Mouse (Mus musculus): ENCODE measurements around the gene Timm13.

Gene Timm13

GRCm38 (mm10) chr10:80900318-80901247 is at the start of gene Timm13:
Gene Timm13, minus strand, starts transcription at chr10:80900969.
- peak; percentile 99 for DNase-seq (ENCODE audit: low spot score)

GRCm38 (mm10) chr10:80950314-80950713 is 49.5 kb upstream of the Timm13 start:
- DNase-seq (ENCODE audit: low spot score), result no peak

- DNase-seq (ENCODE audit: low spot score), result no peak
Measured at GRCm38 (mm10) chr10:80949081-80949480, 48.3 kb upstream of the Timm13 start.

- DNase-seq (ENCODE audit: low spot score), result no peak
Measured at GRCm38 (mm10) chr10:80948570-80948969, 47.8 kb upstream of the Timm13 start.

- DNase-seq (ENCODE audit: low spot score), result no peak
Measured at GRCm38 (mm10) chr10:80947802-80948201, 47.0 kb upstream of the Timm13 start.

- DNase-seq (ENCODE audit: low spot score), result no peak
Measured at GRCm38 (mm10) chr10:80946684-80947437, 46.1 kb upstream of the Timm13 start.

- no peak for DNase-seq (ENCODE audit: low spot score)
Measured at GRCm38 (mm10) chr10:80944231-80944630, 43.5 kb upstream of the Timm13 start.

- no peak for DNase-seq (ENCODE audit: low spot score)
Measured at GRCm38 (mm10) chr10:80943701-80944100, 42.9 kb upstream of the Timm13 start.

GRCm38 (mm10) chr10:80942919-80943318 is 42.1 kb upstream of the Timm13 start:
- DNase-seq (ENCODE audit: low spot score), result no peak

GRCm38 (mm10) chr10:80940988-80941347 is 40.2 kb upstream of the Timm13 start:
- no peak for DNase-seq (ENCODE audit: low spot score)

GRCm38 (mm10) chr10:80940320-80940987 is 39.7 kb upstream of the Timm13 start:
- no peak for DNase-seq (ENCODE audit: low spot score)

GRCm38 (mm10) chr10:80939671-80940070 is 38.9 kb upstream of the Timm13 start:
- DNase-seq (ENCODE audit: low spot score), result peak; percentile 63

- DNase-seq (ENCODE audit: low spot score), result no peak
Measured at GRCm38 (mm10) chr10:80938831-80939550, 38.2 kb upstream of the Timm13 start.

GRCm38 (mm10) chr10:80937646-80938045 is 36.9 kb upstream of the Timm13 start:
- no peak for DNase-seq (ENCODE audit: low spot score)

GRCm38 (mm10) chr10:80936810-80937164 is 36.0 kb upstream of the Timm13 start:
- DNase-seq (ENCODE audit: low spot score), result no peak

GRCm38 (mm10) chr10:80936135-80936809 is 35.5 kb upstream of the Timm13 start:
- no peak for DNase-seq (ENCODE audit: low spot score)

GRCm38 (mm10) chr10:80935698-80936097 is 34.9 kb upstream of the Timm13 start:
- DNase-seq (ENCODE audit: low spot score), result no peak

- no peak for DNase-seq (ENCODE audit: low spot score)
Measured at GRCm38 (mm10) chr10:80935241-80935640, 34.5 kb upstream of the Timm13 start.

GRCm38 (mm10) chr10:80934136-80934985 is 33.6 kb upstream of the Timm13 start:
- no peak for DNase-seq (ENCODE audit: low spot score)

- no peak for DNase-seq (ENCODE audit: low spot score)
Measured at GRCm38 (mm10) chr10:80933421-80933979, 32.7 kb upstream of the Timm13 start.
